Mouse (Mus musculus) sigmoid colon, adult 10 weeks (tissue): Measurements from ENCODE around the gene Fsd1. TPM values are rescaled to one million over a fixed set of nuclear protein-coding genes. Genes with fewer than 3 reads are reported as not detected.

Experiments used
- polyA plus RNA-seq: library from polyadenylated mRNA; stranded (reverse); fragments of 350-450 nt; fragmentation: Illumina TruSeq; extraction: RNeasy Lipid Tissue Mini Kit (QIAGEN cat#74804); gene quantifications from one replicate; pipeline ENCODE4 v1.2.3, GENCODE M21; 2014; ENCODE audit warnings: low read depth, low replicate concordance

Fsd1 gene
- not detected for polyA plus RNA-seq

DNA sequence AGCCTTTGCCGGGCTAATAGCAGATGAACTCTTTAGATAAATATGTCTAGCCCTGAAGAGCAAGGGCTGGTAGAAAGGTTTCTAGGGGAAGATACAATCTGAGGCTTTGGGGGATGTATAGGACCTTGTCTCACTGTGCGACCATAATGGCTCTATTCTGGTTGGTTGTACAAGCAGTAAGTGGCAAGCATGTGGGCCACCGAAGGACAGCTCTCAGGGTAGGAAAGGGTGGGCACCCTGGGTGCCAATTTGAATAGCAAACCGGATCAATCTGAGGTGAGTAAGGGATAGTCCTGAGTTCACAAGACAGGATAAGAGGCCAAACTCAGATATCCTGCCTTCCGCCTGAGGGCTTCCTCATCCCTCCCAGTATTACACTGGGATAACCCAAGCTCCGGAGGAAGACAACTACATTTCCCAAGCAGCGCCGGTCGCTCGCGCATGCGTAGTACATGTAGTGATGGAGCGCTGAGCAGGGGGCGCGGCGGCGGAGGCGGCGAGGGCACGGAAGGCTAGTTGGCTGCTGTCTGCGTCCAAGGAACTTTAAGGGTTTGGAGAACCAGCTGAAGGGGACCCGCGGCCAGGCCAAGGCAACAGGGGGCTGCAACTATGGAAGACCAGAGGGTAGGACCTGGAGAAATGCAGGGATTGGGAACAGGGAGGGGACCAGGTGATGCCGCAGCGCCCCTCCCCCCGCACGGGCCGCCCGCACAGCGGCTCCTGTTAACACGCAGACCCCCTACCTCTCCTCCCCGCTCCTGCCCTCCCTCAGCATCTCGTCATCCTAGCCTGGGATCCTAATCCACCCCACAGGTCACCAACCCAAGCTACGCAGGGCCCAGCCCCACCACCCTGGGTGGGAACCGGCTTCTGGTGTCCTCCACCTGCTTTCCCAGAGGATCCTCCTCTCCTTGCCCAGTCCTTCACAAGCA is at the start of gene Fsd1:
Fsd1 (plus strand) TSS at position 480 of the 932 bp plus-strand sequence.

DNA sequence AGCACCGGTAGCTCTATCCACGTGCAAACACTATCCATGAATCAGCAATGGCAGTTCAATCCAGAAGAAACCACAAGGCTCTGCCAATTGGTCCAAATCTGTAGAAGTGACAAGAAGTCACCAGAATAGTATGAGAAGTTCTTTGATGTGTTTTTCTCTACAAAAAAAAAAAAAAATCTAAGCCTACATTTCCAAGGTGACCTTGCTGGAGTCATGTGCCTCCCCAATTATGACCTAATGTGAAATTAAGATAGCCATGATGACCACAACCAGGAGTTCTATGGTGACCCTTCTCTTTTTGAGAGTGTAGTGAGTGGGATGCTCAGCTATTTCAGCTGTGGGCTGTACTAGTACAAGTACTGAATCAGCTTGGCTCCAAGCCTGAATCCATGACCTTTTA is 36.9 kb upstream of the Fsd1 start, which contains the start of gene Zfp119b:
Zfp119b (minus strand) TSS at position 101 of the 400 bp plus-strand sequence.

DNA sequence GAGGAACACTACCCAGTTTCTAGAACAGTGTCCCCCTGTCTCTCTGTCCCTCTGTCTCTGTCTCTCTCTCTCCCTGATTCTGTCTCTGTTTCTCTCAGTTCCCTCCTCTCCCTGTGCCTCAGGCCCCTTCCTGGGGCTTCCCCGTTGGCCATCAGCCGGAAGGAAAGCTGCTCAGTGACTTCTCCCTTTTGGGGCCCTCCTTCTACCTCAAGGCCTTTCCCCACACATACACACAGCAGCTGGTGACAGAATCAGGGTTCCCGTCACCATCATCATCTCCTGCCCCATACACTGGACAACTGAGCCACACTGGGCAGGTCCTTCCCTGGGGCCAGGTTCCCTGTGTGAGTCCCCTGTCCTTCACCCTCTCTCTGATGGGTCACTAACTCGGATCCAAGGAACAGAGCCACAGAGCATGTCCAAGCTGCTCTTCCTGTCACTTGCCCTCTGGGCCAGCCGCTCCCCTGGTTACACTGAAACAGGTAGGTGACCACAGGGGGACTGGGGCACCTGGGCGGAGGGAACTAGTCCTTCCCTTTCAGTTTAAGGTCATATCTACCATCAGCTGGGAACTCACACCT is 33.8 kb upstream of the Fsd1 start, which contains the start of gene Ebi3:
Ebi3 (plus strand) TSS at position 194 of the 581 bp plus-strand sequence.

DNA sequence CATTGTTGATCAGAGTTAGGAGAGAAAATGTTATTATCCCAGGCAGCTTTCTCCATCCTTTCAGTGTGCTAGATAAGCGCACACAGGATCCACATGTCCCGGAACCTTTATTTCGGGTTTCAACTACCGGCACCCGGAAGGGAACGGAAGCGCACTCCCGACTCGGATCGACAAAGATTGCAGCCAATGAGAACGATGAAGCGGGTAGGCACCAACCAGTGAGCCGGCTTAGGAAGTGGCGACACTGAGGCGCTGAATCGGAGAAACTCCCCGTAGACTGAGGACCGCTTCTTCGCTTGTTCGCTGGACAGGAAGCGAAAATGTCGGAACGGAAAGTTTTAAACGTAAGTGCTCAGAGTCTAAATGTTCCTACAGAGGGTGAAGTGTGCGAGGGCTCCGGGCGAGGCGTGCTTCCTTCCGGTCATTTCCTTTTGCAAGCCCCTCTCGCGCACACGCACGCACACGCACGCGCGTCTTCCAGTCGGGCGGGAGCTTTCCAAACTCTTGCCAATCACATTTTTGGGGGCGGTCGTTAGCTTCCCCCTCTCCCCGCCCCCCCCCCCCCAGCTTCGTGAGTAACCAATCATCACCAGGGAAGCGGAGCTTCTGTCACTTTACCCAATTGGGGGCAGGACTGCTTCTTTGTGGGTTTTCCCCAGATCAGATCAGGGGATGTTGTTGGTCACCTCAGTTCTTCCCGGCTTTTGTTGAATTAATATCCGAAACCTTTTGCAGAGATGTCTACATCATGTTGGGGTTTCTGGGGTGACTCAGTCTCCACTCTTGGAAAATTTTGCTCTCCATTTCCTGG is 27.2 kb upstream of the Fsd1 start, which contains the start of gene Yju2:
Yju2 (plus strand) TSS at position 182 of the 811 bp plus-strand sequence.

DNA sequence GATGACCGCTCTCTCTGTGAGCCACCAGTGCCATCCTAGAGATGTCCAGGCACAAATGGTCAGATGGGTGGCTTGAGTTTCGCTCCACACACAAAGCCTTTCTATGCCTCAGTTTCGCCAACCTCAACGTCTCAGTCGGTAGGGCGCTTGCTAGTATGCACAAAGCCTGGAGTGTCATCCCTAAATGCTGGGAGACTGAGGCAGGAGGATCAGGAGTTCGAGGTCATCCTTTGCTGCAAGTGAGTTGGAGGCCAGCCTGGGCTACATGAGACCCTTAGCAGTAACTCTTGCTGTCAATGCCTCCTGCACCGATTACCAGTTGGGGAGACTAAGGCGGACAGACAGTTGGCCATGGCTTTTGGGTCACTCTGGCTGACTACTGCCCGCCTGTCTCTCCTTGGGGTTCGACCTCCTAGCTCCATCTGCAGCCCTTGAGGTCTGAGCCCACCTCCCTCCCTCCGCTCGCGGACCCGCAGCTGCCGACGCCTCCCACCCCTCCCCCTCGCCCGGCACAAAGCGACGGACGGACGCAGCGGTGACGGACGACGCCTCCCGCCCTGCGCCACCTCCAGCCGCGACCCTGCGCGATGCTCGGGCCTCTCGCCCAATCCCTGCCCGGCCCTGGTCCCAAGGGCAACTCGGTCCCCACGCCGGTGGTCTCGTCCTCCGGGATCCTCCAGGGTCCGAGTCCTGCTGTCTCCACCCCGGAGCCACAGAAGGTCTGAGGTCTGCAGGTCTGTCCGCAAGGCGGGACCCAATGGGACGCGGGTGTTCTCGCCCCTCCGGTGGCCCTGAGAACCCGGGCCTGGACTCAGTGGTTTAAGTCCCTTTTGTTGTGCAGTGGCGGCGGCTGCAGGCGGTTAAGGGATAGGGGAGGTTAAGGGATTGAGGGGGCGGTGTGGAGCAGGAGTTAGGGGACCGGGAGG is 16.1 kb upstream of the Fsd1 start, which contains the start of gene Shd:
Shd (plus strand) TSS at position 502 of the 926 bp plus-strand sequence.

DNA sequence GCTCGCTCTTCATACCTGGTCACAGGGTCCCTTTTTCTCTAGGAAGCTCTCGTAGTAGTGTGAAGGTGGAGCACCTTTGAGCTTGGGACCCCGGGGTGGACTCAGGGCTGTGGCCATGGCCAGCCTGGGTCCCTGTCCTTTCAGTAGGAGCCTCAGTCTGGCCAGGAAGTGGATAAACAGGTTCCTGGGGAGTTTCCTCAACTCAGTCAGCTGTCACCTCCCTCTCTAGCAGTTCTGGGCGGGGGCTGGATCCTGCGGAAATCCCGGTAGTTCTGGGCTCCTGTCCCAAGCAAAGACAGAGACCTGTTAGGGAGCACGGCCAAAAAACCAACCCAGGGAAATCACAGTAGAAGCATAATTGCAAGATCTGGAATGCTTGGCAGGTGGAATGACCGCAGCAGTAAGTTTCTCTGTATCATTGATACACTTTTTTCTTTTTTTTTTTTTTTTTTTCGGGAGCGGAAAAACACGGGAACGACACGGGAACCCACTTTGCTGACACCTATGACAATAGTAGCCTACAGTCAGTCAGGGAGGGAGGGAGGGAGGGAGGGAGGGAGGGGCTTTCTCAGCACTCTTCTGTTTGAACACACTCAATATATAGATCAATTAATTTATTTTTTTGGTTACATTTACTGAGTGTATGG is 19.2 kb downstream of the Fsd1 start, which contains the start of the genes Stap2 and Mpnd:
Stap2 (minus strand) TSS at position 170 of the 647 bp plus-strand sequence.
Mpnd (plus strand) TSS at position 297 of the 647 bp plus-strand sequence.

DNA sequence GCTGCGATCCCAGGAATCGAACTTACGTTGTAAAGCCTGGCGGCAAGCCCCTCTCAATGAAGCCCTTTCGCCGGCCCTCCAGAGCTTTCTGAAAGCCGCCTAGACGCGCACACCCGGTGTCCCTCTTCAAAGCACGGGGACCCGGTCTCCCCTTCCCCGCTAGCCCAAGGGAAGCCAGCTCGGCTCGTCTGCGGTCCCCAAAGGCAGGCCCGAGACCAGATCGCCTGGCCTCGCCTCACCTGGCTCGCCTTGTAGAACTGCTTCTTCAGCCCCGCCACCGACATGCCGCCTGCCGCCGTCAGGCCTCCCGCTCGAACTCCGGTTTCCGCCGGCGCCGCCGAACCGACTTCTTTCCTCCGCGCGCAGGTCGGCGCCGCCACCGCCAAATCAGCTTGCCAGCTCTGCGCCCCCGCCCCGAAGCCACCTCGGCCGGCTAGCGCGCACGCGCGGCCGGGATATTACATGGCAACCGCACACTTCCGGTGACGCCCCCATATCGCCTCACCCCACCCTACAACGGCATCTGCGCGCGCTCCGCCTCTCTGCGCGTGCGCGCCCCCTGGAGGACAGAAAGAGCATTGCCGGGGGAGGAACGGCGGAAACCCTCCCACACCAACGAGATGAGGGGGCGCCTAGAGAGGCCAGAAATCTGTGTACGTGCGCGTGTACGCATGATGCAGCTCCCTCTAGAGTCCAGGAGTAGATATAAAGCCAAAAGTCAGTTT is 50.0 kb downstream of the Fsd1 start, which contains the start of gene Sh3gl1:
Sh3gl1 (minus strand) TSS at position 460 of the 725 bp plus-strand sequence.

DNA sequence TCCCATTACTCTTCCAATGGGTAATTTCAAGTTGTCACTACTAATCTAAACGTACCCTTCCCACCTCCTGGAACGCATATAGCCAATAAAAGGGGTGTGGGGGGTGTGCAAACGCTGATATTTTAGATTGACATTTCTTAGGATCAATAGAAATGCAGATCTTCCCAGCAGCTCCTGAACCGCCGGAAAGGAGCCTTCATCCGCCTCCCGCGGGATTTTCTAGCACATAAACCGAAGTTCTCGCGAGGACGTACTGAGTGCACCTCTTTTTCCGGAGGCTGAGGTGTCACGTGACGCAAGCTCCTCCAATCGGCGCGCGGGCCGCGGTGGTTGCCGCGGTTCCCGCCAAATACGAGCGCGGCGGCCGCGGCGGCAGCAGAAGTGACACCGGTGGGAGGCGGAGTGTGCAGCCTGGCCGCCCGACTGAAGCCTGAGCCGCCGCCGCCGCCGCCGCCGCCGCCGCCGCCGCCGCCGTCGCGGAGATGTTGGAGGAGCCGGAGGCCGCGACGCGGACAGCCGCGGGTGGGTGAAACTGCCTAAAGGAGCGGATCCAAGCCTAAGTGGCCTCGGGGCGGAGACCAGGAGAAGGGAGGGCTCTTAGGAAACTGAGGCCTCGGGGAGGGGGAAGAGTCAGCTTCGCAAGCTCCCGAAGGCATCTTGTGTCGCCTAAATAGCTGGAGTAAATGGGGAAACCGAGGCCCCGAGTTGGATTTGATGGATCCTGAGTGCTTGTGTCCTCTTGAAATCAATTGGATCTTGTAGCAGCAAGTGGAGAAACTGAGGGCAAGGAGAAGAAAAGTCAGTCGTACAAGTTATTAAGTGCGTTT is 53.9 kb downstream of the Fsd1 start, which contains the start of gene Chaf1a:
Chaf1a (plus strand) TSS at position 410 of the 827 bp plus-strand sequence.

Other genes with a start within 250 kb of the Fsd1 start
- gene Adgre4, start 236.5 kb upstream of the Fsd1 start, polyA plus RNA-seq, result 2.5 TPM
- gene Zfp119a, start 107.6 kb upstream of the Fsd1 start, polyA plus RNA-seq, result 33.9 TPM
- gene Zfp959, start 94.4 kb upstream of the Fsd1 start, polyA plus RNA-seq, result 46.1 TPM
- gene Zfp119b, start 37.0 kb upstream of the Fsd1 start, polyA plus RNA-seq, result 26.7 TPM
- gene Ebi3, start 33.9 kb upstream of the Fsd1 start, polyA plus RNA-seq, result 0.54 TPM
- gene Yju2, start 27.4 kb upstream of the Fsd1 start, polyA plus RNA-seq, result 0.57 TPM
- not detected for gene Shd, start 16.0 kb upstream of the Fsd1 start, polyA plus RNA-seq
- gene Stap2, start 19.1 kb downstream of the Fsd1 start, polyA plus RNA-seq, result 13.5 TPM
- gene Mpnd, start 19.2 kb downstream of the Fsd1 start, polyA plus RNA-seq, result not detected
- gene Sh3gl1, start 50.1 kb downstream of the Fsd1 start, polyA plus RNA-seq, result 0.79 TPM
- gene Chaf1a, start 53.9 kb downstream of the Fsd1 start, polyA plus RNA-seq, result 0.44 TPM
- gene Ubxn6, start 88.5 kb downstream of the Fsd1 start, polyA plus RNA-seq, result 23.9 TPM
- 2.7 TPM for gene Hdgfl2, start 93.1 kb downstream of the Fsd1 start, polyA plus RNA-seq
- 1.4 TPM for gene Plin4, start 123.3 kb downstream of the Fsd1 start, polyA plus RNA-seq
- gene Plin5, start 131.1 kb downstream of the Fsd1 start, polyA plus RNA-seq, result not detected
- not detected for gene Lrg1, start 135.5 kb downstream of the Fsd1 start, polyA plus RNA-seq
- not detected for gene Sema6b, start 153.8 kb downstream of the Fsd1 start, polyA plus RNA-seq
- gene Tnfaip8l1, start 176.0 kb downstream of the Fsd1 start, polyA plus RNA-seq, result 2.0 TPM
- 13.5 TPM for gene Mydgf, start 197.4 kb downstream of the Fsd1 start, polyA plus RNA-seq
- gene Dpp9, start 232.4 kb downstream of the Fsd1 start, polyA plus RNA-seq, result 0.28 TPM